Mouse (Mus musculus) T-helper 2 cell (primary cell): ENCODE measurements around the gene Wnt5a.

Experiments used
- in situ Hi-C: fragments of 300-600 bp; cut with MboI, MseI; formaldehyde crosslinking; loops from one replicate; pipeline ENCODE4 v1.15.1; 2025; ENCODE audit warnings: high pct_unique_total_duplicates

Gene Wnt5a

DNA sequence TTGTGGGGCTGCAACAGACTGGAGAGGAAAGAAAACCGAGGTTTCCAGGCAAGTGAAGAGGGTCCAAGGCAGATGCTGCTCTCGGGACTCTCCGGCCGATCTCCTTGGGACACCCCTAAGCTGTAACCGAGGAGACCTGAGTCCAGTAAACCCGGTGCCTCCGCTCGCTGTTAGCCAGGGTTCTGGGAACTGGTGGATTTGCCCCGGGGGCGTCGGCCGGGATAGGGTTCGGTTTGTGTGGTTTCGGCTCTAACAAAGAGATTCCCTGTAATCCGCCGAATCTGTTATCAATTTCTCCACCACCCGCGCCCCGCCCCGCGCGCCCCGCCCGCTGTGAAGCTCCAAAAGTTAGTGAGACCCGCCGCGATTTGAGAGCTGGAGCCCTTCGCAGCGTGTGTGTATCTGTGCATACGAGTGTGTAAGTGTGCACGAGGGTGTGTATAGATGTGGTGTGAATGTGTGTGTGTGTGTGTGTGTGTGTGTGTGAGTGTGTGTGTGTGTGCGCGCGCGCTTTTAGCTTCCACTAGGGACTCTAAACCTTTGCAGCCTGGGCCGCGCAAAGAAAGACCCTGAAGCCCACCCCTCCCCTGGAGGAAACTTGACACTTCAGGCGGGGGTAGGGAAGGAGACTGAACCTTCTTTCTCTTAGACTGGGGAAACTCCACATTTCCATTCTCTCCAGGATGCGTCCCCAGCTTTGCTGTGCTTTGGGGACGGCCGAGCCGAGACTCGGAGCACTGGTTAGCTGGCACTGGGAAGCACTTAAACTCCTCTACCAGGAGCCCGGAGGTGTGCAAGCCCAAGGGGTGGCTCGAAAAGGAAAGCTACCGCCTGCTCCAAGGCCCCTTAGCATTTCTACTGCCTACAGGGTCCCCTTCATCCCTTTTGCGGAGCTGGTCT, 5.1 kb downstream of the Wnt5a start:
- in situ Hi-C loops = no loop called here

DNA sequence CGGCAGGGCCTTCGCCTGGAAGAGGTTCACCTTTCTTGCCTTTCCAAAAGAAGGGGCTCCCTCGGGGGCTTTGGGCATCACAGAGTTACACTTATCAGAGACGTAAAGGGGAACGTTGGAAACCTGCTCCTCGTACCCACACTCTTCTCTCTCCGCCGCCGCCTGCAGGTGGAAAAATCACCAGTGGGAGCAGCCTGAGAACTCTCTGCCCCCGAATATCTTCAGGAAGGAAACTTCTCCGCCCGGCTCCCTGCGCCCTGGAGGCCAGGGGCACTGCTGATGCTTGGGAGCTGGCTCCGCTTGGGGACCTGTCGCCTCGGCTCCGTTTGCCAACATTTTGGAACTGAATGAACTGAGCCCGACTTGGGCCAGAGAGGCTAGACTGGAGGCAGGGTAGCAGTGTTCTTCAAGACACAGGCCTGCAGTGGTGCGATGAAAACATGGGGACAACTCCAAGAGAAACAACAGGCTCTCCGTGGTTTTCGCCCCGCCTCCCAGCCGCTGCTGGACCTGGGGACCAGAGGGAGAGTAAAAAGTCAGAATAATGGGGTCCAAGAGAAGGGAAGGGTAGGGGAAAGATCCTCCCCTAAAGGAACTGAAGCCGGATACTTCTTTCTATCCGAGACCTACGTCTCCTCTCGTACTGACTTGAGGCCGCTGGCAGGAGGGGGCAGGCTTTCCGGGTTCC, 5.9 kb downstream of the Wnt5a start:
- in situ Hi-C loops = no loop called here

DNA sequence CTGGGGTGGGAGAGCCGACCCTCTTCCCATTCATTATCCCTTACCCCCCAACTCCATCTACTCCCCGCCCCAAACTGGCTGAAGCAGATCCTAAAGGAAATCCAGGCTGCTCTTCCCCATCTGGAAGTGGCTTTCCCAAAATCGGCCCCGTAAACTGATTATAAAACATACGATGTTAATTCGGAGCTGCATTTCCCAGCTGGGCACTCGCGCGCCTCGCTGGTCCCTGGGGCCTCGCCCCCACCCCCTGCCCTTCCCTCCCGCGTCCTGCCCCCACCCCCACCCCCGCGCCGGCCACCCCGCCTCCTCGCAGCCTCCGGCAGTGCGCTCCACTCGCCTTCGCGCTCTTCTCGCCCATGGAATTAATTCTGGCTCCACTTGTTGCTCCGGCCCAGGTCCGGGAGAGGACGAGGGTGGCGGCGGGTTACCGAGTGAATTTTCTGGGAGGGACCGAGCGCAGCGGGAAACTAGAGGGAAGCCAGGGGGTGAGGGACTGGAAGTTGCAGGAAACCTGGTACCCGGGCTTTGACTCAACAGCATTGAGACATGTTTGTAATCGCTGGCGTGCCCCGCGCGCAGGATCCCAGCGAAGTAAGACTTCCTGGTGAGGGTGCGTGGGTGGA, 6.6 kb downstream of the Wnt5a start:
- in situ Hi-C loops = no loop called here

DNA sequence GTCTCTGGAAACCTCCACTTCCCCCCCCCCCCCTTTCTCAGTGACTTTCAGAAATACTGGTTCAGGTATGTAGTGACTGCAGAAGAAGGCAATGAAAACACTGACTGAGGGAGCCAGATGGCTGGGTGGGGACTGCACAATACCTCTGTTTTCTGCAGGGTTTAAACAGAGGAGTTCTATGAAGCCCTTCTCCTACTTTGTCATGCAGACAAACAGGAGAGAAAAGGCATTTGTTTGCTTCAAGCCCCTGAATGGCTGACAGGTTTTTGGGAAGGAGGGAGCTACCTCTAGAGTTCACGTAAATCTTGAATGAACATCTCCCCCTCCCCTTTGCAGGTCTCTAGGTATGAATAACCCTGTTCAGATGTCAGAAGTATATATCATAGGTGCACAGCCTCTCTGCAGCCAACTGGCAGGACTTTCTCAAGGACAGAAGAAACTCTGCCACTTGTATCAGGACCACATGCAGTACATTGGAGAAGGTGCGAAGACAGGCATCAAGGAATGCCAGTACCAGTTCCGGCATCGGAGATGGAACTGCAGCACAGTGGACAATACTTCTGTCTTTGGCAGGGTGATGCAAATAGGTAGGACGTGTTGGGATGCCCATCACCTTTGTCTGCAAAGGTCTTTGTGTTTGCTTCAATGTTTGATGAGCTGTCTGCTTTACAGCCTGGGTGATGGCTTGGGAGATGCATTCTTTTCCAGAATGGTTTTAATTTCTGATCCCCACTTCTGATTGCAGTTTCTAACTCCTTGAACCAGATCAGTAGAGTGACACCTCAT, 8.4 kb downstream of the Wnt5a start:
- in situ Hi-C loops = no loop called here

DNA sequence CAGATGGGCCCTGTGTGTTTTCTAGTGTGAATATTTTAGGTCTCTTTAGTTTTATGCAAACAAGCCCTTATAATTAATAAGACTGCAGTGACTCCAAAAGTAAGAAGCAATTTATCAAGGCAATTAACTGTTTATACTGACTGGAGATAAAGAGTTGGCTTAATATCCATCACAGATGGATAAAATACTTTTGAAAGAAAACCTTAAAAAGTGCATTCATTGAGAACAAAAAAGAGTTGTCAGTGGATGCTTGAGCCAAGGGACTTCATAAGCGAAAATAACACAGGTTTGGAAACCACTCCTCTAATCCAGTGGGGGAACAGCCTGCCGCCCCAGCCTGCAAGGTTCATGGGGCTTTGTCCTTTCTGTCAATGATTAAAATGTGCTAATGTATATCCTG, 9.6 kb downstream of the Wnt5a start:
- in situ Hi-C loops = no loop called here

DNA sequence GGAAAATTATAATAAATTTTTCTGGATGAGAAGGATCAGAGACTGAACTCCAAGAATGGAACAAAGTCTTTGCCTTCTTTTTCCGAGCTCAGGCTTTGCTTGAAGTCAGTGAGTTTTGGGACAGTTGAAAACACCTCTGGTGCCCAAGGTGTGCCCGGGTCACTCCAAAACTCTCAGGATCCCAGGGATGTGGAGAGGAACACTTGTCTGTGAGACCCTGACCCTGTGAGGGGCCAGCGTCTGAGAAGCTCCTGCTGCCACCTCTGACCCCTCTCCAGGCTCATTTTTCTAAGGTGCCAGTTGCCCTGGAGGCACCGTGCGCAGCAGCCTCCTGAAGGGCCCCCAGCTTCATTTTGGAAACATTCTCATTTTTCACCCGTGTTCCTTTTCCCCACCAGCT, 10.8 kb downstream of the Wnt5a start:
- in situ Hi-C loops = no loop called here

DNA sequence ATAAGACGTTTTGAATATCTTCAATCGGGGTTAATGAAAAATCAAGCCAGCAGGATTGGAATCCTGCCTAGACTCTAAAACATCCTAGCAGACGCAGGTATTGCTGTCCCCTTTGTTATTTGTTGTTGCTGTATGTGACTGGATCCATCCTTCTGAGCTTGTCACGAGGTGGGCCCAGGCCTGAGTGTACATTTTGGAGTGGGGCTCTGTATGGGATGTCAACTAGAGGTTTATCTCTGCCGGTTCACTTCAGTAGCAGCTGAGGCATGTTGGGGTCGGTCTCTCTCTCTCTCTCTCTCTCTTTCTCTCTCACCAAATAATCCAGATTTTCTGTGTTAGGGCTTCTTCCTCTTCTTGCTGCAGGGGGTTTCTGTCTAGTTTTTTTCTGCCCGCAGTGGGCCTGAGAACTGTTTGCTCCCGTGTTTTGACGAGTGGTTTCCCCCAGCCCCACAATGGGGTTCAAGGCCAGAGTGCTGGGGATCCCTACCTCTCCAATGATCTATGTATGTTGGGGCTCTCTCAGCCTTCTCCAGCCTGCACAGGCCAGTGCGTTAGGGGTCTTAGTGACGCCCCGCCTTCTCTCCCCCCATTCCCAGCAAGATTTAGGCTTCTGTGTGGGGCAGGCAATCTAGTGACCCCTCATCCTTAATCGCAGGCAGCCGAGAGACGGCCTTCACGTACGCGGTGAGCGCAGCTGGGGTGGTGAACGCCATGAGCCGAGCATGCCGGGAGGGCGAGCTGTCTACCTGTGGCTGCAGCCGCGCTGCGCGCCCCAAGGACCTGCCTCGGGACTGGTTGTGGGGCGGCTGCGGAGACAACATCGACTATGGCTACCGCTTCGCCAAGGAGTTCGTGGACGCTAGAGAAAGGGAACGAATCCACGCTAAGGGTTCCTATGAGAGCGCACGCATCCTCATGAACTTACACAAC, 13.3 kb downstream of the Wnt5a start:
- in situ Hi-C loops = no loop called here

DNA sequence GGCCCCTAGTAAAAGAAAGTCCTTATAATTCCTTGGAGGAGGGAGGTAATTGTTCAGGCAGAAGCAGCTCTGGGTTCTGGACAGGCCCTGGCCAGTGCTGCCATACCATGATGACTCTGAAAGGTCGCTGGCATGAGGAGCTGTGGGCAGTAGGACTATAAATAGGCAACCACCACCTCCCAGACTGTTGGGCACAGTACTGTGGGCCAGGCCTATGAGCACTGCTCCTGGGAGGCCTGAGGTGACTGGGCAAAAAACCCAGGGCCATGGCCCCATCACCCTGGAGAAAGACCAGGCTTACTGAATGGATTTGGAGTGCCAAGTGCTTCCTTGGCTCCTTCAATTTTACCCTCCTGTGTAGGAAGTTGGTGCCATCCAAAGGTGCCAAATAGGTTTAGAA, 16.6 kb downstream of the Wnt5a start:
- in situ Hi-C loops = no loop called here

DNA sequence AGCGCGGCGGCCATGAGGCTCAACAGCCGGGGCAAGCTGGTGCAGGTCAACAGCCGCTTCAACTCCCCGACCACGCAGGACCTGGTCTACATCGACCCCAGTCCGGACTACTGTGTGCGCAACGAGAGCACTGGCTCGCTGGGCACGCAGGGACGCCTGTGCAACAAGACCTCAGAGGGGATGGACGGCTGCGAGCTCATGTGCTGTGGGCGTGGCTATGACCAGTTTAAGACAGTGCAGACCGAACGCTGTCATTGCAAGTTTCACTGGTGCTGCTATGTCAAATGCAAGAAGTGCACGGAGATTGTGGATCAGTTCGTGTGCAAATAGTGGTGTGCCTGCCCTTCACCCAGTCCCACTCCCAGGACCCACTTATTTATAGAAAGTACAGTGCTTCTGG, 18.1 kb downstream of the Wnt5a start:
- in situ Hi-C loops = no loop called here

DNA sequence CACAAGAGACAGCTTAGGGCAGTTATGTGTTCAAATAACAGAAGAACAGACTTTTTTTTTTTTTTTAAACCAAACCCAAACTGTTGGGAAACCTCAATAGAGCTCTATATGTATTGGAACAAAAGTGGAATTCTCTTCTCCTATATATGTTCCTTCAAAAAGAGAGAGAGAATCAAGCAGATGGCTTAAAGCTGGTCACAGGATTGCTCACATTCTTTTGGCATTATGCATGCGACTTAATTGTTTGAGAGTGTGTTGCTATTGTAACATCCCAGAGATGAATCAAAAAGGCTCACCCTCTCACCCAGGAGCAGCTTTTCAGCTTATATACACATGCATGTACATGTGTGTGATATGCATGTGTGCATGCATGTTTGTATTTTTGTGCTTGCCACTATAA, 21.0 kb downstream of the Wnt5a start:
- in situ Hi-C loops = no loop called here

DNA sequence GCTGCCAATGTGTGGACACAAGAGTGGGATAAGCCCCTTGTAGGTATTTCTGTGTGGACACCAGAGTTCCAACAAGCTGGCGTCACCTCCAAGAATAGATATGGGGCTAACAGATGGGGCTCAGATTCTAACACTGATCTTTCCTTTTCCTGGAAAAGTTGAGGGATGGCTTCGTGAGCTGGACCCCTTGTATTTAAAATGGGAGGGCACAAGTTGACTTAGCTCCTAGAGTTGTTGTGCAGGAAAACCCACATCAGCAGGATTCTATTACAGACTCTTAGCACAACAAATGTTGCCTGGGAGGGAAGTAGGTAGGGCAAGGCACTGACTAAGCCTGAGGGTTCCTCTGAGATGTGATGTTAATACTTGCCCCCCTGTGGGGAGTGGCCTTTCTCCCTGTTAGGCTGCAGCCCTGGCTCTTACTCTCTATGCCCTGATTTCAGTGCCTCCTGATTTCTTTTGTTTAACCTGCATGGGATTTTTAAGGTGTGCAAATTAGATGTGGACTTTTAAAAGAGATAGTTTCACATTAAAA, 23.7 kb downstream of the Wnt5a start:
- in situ Hi-C loops = no loop called here

DNA sequence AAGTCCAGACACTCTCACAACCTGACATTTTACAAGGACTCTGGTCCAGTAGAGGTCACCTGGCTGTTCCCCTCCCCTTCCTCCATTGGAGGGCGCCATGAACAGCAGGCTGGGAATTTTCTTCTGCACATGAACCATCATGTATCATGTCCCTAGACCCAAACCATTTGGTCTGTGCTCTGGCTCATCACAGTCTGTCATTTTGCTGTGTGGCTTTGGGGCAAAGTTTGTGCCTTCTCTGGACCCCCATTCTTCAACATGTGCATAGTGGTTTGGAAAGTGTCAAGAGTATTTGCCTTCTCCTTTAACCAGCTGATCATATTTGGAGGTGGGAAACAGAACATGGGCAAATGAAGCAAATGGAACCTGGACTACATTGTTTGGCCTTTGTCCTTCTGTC, 27.0 kb downstream of the Wnt5a start:
- in situ Hi-C loops = no loop called here

DNA sequence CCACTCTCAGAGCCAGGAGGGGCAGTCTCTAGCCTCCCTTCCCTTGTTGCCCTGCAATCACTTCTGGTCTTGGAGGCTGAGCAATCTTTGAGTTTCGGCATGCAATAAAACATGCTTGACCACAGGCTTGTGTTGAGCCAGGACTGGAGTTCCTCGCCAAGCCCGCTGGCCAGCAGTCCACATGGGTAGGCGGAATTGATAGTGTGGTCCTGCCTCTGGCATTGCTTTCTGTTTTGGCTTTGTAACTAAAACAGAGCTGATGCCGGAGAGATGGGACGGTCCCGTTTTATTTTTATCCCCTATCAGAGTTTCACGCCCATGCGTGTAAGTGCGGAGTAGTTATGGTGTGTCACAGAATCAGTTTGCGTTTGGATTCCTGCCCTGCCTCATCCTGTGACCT, 28.4 kb downstream of the Wnt5a start:
- in situ Hi-C loops = no loop called here

DNA sequence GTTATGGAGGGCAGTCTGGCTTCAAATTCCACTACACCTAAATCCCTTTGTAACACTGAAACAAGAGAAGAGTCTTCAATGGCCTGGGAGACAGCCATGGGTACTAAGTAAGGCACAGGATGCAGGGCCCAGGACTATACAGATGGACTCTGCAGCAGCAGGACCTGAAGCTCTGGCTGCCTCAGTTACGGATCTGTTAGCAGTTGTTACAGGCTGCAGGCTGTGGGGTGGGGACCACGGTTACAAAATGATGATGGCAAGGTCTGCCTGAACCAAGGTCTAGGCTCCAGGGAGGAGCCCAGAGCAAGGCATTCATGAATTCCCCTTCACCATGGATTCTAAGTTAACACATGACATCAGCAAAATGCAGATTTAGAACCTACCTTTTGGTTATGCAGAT, 29.3 kb downstream of the Wnt5a start:
- in situ Hi-C loops = no loop called here

DNA sequence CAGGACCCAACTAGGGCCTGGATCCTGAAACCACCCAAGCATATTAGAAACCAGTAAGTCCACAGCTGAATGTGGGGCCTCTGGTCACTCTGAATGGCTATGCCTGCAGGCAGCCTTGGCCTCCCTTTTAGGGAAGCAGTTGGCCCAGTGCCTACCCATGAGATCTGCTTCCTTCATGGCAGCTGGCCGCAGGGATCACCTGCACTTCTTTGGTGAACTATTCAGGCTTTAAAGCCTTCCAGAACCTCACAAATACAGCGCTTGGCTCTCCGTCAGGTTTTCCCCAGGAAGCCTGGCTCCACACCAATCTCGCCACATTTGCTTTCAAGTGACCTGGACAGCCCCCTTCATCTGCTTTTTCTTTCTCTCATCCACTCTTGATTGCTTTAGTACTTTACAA, 31.3 kb downstream of the Wnt5a start:
- in situ Hi-C loops = loop anchor here (5.0 kb wide), 1 partner anchor 101 kb away; no protein-coding TSS in a partner anchor

DNA sequence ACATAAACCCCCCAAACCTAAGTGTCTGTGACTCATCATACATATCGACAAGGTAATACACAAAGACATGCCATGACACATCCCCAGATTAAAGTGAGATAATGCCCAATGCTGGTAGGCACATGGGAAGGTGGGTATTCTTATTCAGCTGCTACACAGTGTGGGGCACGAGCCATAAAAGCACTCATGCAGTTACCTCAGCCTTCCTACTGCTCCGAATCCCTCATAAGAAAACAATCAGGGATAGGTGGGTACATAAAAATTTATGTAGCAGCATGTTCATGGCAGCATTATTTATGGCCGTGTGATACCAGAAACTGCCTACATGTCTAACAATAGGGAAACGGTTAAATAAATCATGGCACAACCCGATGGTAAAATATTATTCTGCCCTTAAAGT, 35.0 kb downstream of the Wnt5a start:
- in situ Hi-C loops = loop anchor here (5.0 kb wide), 1 partner anchor 98 kb away; no protein-coding TSS in a partner anchor

DNA sequence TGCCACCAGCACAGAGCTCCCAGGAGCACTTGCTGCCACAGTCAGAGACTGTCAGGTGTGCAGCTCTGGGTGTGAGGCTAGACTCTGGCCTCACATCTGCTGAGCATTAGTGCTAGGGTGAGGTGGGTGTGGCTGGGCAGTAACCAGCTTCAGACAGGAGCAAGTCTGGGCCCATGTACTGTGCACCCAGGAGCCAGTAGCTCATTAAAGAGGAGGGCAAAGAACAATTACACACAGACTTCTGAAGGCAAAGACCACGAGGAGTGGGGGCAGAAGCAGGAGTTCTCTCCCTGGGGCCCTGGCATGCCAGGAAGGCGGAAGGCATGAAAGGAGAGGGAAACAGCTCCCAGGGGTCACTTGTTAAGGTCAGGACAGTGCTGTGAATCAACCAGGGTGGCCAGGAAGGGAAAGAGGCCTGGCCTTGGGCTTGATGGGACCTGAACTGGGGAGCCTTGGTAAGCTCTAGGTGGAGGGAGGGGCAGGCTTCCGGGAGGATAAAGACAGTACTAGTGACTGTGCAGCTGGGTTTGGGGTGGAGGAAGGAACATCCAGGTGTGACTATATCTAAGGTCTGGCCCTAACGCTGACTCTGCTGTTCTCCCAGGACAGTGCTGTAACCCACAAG, 37.7 kb downstream of the Wnt5a start:
- in situ Hi-C loops = loop anchor here (5.0 kb wide), 1 partner anchor 50 kb away; no protein-coding TSS in a partner anchor

DNA sequence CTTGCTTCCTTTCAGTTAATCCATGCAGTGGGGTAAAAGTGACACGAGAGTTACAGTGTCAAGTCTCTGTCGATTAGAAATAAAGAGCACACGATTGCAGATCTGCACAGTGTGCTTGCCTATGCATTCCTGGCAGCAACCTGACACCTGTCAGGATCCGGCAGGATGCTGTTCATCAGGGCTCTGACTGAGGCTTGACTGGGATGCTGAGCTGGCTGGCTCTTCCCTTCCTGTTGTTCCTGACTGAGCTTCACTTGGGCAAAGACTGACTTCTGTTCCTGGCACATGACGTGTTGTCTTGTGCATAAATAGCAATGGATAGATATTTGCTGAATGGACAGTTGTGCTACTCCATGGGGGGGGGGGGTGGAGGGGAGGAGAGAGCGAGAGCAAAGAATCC, 57.3 kb downstream of the Wnt5a start:
- in situ Hi-C loops = no loop called here
